Mouse (Mus musculus) erythroblast, embryonic 14.5 days (primary cell): Measurements from ENCODE around the gene Tshz2.

Experiments
- GATA1 ChIP-seq: IDR thresholded peaks from 2 replicates; pipeline ENCODE4 v1.6.1; 2012; ENCODE audit warnings: low read length, inconsistent platforms, mixed read lengths
- TAL1 ChIP-seq: IDR thresholded peaks from 3 replicates; pipeline ENCODE4 v1.6.1; 2012; ENCODE audit warnings: low read length, inconsistent platforms, mixed read lengths

GRCm38 (mm10) chr2:169943727-169944126 is 310.9 kb downstream of the Tshz2 start:
- TF ChIP-seq TAL1 (no peak), GATA1 (no peak)
